Mouse (Mus musculus) myocyte (in vitro differentiated cells): ENCODE data around the gene Klk1b4.
"Not testable (repeated sequence)": the region's sequence is repeated elsewhere in the genome, so short reads cannot be mapped to it uniquely, and the experiment has no call there.

ENCODE experiments used
- CEBPB ChIP-seq: IDR thresholded peaks from 2 replicates; pipeline ENCODE4 v1.6.1; 2011; ENCODE audit warnings: mild to moderate bottlenecking, moderate library complexity; ENCODE audit not compliant: poor library complexity, insufficient read depth, severe bottlenecking
- E2F4 ChIP-seq: IDR thresholded peaks from one replicate; pipeline ENCODE4 v1.6.1; 2011; ENCODE audit warnings: mild to moderate bottlenecking, control low read depth, moderate library complexity; ENCODE audit not compliant: insufficient read depth
- MAX ChIP-seq: IDR thresholded peaks from one replicate; pipeline ENCODE4 v1.6.1; 2011; ENCODE audit warnings: low read depth, mild to moderate bottlenecking, control low read depth
- MYOD1 ChIP-seq, 3 experiments: IDR thresholded peaks; one replicate each; pipeline ENCODE4 v1.6.1; 2011; ENCODE audit warnings: control low read depth in 2 of 3, low read depth in 2 of 3, mild to moderate bottlenecking in 2 of 3, moderate library complexity in 1 of 3; ENCODE audit not compliant: insufficient read length in 2 of 3, control insufficient read depth in 1 of 3
- MYOG ChIP-seq, 3 experiments: IDR thresholded peaks; one replicate each; pipeline ENCODE4 v1.6.1; 2011; ENCODE audit warnings: control low read depth in 2 of 3, low read depth in 2 of 3, mild to moderate bottlenecking in 2 of 3; ENCODE audit not compliant: insufficient read length in 2 of 3, control insufficient read depth in 1 of 3, insufficient read depth in 1 of 3
- POLR2A ChIP-seq: IDR thresholded peaks from one replicate; pipeline ENCODE4 v1.6.1; 2011; ENCODE audit warnings: low read depth, mild to moderate bottlenecking, control low read depth, moderate library complexity; ENCODE audit not compliant: insufficient read length
- POLR2AphosphoS2 ChIP-seq: IDR thresholded peaks from one replicate; pipeline ENCODE4 v1.6.1; 2011; ENCODE audit warnings: low read depth, control low read depth; ENCODE audit not compliant: insufficient read length
- REST ChIP-seq: IDR thresholded peaks from one replicate; pipeline ENCODE4 v1.6.1; 2011; ENCODE audit warnings: mild to moderate bottlenecking, control low read depth, moderate library complexity; ENCODE audit not compliant: insufficient read depth, insufficient read length
- SRF ChIP-seq: IDR thresholded peaks from one replicate; pipeline ENCODE4 v1.6.1; 2011; ENCODE audit warnings: low read depth; ENCODE audit not compliant: control insufficient read depth, insufficient read length
- TCF12 ChIP-seq: IDR thresholded peaks from one replicate; pipeline ENCODE4 v1.6.1; 2011; ENCODE audit warnings: mild to moderate bottlenecking, control low read depth; ENCODE audit not compliant: poor library complexity, insufficient read depth, severe bottlenecking
- USF1 ChIP-seq: IDR thresholded peaks from one replicate; pipeline ENCODE4 v1.6.1; 2011; ENCODE audit warnings: low read depth, mild to moderate bottlenecking, control low read depth, moderate library complexity

GRCm38 (mm10) chr7:44193466-44193865, 13.8 kb upstream of the Klk1b4 start:
- not testable (repeated sequence) for TF ChIP-seq USF1; MYOD1 (IDR thresholded peaks at IDR 0.05; ENCODE audit: control insufficient read depth in 1 of 3, insufficient read length in 2 of 3, low read depth in 2 of 3); POLR2A; REST; MAX; POLR2AphosphoS2; E2F4; MYOG (IDR thresholded peaks at IDR 0.05; ENCODE audit: control insufficient read depth in 1 of 3, insufficient read depth in 1 of 3, insufficient read length in 2 of 3, low read depth in 2 of 3); TCF12; CEBPB; SRF
